Mouse (Mus musculus) heart, adult 2 months (tissue): Measurements from ENCODE around the gene Get4.

ENCODE experiments used
- CTCF ChIP-seq: fragments of 200-600 bp; IDR thresholded peaks from 2 replicates; pipeline ENCODE4 v1.8.1; 2022; ENCODE audit warnings: antibody characterized with exemption, mild to moderate bottlenecking, moderate library complexity
- POLR2A ChIP-seq: fragments of 200-500 bp; IDR thresholded peaks from 2 replicates; pipeline ENCODE4 v1.6.1; 2011; ENCODE audit warnings: mild to moderate bottlenecking, low read depth, low read length, control low read depth; ENCODE audit not compliant: insufficient read depth

DNA sequence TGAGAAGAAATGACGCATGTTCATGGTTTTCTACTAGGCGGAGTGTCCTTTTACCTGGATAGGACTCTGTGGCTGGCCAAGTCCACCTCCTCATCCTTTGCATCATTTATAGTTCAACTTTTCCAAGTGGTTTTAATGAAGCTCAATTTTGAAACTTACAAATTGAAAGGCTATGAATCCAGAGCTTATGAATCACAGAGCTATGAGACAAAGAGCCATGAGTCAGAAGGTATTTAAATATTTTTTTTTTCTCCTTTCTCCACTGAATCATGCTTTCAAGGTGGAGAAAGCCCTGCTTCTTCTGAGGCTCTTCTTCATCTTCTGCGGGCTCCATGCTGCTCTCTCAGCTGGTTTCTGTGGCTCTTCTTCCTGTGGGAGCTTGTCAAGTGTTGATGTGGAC lies 22.4 kb upstream of the Get4 start:
- TF ChIP-seq CTCF, result no peak
- no peak for TF ChIP-seq POLR2A
